Mouse (Mus musculus) forelimb bud, embryonic 11.5 days (tissue): ENCODE measurements around the gene Tmem150b.
A peak's percentile ranks its signal among the peaks of the same experiment; 100 is the strongest.

Source experiments
- DNase-seq: peaks from one replicate; pipeline ENCODE4 v3.0.0-alpha.2; 2012; ENCODE audit warnings: low read depth, low spot score

Gene Tmem150b

DNA sequence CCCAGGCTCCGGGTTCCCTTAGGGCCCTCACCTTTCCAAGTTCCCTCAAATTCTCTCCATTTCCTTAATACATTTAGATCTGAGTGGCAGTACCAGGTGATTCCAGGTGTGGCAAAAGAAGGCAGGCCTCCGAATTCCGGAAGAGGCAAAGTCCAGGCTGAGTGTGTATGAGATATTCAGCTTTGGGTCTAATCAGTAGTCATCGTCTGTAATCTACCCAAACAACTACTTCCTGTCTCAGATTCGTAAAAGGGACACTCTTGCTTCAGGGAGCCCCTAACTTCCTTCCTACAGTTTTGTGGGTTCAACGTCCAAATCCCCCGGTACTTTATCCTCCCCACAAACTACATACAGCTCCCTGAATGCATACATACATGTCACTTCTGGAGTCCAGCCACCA lies at the start of gene Tmem150b:
Gene Tmem150b, minus strand, starts transcription at position 81 of the 400 bp plus-strand sequence.
- no peak for DNase-seq

DNA sequence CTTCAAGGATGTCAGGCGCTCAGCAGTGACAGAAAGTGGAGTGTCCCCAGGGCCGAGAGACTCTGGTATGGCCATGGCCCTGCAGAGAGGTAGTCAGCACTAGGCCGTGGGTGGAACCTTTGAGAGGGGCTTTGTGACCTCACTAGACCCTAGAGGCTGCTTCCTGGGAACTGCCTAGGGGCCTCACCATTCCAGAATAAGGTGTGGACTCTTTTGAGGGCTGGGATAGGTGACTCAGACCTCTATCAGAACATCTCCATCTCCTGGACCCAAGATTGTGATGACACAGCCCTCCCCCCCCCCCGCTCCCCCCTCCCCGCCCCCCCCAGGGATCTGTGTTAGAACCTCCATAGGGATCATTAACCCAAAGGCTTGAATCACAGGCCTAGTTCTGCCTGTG lies 46.2 kb upstream of the Tmem150b start, which contains the start of gene Fam71e2:
Gene Fam71e2, minus strand, starts transcription at position 101 of the 400 bp plus-strand sequence.
- DNase-seq, result no peak

DNA sequence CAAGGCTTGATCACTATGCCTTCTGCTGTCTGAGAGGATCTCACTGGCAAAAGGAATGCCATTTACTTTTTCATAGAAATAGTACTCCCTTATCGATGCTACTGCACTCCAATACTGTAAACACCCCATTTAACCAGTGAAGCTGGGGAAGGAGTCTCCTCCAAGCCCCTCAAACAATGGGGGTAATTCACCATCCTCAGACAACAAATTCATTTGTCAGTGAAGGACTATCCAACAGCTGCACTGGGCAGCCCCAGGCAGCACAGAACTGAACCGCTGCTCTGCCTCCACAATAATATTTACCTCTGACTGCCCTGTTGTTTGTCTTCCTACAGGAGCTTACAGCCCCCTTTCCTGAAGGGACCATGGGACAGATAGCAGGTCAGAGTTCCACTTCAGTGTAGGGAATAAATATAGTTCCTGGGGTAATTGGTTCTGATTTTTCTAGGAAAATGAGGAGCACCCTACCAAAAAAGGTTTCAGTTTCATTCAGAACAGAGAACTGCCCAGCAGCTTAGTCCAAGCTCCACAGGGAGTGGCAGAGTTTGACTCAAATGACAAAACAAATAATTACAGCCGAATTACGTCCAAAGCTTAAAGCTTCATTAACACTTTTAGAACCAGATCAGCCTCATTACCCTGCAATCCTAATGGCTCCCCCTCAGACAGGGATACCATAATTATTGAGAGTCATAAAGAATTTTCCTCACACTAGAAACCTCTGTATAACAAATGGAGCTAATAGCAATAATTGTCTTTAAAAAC lies 40.1 kb upstream of the Tmem150b start:
- no peak for DNase-seq

DNA sequence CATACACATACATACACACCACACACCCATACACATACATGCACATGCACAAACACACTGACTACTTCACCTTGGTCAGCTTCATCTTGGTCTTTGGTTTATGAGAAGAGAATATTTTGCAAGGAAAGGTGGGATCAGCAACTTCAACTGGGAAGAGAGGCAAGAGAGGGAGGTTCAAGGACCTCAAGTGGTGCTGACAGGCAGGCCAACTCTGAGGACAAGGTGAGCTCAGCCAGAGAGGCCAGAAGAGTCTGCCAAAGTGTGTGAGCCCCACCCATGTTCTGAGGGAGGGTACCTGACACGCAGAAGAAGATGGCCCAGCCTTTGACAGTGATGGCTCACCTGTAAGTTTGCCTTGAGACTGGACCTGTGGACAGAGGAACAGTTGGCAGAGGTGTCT lies 34.6 kb upstream of the Tmem150b start:
- no peak for DNase-seq

DNA sequence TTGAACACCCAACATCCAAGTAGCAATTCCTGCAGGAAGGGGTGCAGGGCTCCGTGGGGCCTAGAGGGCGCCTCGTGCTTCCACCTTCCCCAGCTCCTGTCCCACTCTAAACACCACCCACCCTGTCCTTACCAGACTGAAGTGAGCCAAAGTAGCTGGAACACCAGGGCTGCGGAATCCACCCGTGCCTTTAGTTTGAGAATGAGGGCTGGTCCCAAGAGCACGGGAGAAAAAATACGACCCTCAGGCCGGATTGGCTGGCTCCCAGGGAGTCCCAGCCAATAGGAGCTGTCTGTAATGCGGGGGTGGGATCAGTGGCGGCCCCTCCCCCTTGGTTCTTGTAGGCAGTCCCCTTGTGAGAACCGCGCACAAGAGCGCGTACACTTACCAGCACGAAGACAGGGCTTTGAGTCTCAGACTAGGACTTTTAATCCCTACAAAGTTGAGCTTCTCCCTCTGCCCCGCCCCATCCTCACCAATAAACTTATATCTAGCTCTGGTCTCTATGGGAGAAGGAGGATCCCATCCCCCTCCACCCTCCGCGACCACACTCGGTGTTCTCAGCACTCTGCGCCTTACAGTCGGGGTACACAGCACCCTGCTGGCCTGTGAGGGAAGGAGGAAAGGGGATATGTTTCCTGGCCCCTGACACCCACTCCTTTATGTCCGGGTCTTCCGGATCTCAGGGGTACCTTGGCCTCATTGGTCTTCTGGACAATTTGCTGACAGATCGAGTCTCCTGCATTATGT lies 27.9 kb upstream of the Tmem150b start, which contains the start of gene Cox6b2:
Gene Cox6b2, minus strand, starts transcription at position 274 of the 750 bp plus-strand sequence.
- peak; percentile 87 for DNase-seq

DNA sequence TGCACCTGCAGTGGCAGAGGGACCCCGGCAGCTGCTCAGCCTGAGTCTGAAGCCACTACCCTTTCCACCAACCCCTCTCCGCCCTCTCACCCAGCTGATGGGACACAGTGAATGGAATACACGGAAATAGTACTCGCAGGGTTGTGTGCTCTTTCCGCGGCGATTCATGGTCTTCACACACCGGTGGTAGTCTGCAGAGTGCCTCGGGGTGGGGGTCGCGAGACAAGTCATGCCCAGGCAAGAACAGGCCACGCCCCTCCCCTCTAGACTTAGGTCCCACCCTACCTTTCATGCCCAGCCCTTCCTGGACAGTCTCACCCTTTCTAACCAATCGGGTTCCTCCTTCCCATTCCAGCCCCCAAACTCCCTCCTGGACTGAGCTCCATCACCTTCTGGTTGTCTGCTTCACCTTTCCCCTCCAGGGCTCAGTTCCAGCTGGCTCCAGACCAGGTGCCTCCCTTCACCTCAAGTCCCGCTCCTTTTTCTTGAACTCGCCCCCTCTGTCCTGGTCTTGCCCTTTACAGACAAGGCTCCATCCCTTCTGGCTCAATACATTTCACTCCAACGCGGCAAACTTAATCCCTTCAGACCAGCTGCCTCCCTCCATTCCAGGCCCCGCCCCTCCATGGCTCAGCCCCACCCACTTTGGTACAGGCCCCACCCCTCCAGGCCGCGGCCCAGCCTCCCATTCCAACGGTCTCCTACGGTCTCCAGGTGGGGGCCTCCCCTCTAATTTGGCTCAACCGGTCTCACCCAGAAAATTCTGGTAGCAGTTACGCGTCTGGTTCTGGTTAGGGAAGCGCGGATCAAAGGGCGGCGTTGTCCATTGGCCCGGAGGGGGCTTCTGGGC lies 27.1 kb upstream of the Tmem150b start:
- DNase-seq, result peak; percentile 61

DNA sequence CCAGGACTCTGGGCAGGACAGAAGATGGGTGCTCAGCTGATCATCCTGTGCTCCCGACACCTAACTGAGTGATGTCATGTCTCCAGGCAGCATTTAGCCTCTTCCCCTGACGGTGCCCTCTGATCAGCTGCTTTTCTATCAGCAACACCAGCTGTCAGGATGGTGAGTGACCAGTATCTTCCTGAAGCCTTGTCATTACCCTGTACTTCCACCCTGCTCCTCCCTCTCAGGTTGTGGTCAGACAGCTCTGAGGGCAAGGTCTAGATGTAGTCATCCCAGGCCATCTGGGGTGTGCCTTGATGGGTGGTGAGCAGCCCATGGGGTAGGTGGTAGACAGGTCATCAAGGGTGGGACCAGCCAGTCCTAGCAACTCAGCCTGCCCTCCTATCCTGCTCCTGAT lies 24.1 kb upstream of the Tmem150b start:
- no peak for DNase-seq

DNA sequence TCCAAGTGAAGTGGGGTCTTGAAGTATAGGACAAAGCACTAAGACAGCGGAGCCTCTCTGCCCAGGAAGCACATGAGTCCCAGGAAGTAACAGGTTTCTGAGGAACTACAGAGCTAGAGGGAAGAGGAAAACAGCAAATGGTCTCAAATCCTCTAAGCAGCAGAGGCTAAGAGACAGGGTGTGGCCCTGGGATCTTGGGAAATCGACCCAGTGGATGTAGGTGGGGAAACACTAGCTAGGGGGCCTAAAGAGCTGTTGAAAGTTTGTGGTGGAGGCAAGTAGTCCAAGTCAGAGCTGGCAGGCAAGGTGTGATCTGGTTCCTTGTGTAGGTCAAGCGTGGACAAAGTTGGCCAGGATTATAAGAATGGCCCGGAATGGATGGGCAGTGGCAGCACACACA lies 23.3 kb upstream of the Tmem150b start:
- DNase-seq, result no peak

DNA sequence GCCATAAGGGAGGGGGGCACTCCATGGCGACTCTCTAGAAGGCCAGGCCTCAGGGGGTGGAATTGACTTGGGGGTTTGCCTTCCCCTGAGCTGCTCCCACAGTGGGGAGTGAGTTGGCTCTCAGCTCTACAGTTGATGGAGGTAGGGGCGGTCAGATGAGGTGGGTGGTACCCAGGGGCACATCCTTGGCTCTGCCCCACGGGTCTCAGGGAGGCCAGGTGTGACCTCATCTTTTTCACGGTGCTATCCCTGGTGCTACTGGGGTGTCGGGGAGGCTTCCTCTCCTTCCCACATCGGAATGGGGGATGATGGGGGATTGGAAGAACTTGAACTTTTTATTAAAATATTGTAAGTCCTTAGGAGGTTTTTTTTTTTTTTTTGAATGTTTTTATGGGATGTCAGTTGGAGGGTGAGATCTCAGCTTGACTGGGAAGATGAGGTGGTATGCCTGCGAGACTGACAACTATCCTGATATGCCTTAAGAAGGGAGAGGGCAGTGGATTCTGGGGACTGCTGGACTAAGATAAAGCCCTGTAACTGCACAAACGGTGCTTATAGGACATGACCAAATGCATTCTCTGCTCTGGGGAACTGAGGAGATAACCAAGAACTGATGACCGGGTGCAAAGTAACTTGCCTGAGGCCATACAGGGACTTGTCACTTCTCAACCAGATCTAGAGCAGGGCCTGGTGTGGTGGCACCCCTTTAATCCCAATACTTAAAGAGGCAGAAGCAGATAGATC lies 22.3 kb upstream of the Tmem150b start:
- DNase-seq, result no peak

DNA sequence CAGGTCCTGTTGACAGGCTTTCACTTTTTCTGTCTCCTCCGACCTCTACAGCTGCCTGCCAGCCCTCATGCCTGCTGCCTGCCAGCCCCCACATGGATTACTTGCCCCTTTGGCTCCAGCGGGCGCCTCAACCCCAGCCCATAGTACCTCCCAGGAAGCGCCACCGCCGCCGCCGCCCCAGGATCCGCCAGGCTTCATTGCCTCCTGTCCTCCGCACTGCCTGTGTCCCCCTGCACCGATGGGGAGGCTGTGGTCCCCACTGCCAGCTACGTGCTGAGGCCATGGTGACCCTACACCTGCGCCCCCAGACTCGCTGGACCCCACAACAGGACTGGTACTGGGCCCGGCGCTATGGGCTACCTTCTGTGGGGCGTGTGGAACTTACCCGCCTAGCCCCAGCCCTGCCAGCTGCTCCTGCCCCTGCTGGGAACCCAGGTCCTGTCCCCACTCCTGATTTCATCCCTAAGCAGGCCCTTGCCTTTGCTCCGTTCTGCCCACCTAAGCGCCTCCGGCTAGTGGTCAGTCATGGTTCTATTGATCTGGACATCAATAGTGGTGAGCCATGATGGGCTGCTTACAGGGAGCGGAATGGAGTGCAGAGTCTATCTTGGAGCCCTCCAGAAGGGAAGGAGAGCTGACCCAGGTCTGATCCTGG lies 21.4 kb upstream of the Tmem150b start:
- DNase-seq, result no peak

DNA sequence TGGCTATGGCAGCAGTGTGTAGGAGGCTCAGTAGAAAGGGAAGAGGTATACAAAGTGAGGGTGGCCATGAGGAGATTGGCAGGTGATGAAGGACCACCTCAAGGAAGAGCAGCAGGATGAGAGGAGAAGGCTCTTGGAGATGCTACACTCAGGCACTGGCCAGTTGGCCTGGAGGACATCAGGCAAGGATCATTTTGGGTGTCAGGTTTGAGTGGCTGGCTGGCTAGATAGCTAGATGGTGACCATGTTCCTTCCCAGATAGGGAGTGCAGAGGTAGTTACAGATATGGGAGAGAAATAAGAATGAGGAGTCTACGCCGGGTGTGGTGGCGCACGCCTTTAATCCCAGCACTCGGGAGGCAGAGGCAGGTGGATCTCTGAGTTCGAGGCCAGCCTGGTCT lies 19.8 kb upstream of the Tmem150b start:
- no peak for DNase-seq

DNA sequence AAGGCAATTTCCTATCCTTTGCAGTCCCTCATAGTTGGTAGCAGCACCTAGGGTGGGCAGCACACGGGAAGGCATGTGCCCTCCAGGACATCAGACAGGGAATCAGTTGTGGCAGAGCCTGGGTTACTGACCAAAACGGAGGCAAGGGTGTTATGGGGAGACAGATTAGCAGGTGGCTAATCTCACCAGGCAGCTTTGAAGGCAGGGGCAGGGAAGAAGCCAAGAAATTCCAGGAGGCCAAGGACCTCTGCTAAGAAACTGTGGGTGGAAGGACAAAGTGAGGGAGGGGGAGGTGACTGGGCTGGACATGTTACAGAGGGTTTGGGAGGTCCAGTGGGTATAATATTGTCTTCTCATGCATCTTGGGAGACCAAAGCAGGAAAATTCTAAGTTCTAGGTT lies 18.3 kb upstream of the Tmem150b start:
- DNase-seq, result no peak

DNA sequence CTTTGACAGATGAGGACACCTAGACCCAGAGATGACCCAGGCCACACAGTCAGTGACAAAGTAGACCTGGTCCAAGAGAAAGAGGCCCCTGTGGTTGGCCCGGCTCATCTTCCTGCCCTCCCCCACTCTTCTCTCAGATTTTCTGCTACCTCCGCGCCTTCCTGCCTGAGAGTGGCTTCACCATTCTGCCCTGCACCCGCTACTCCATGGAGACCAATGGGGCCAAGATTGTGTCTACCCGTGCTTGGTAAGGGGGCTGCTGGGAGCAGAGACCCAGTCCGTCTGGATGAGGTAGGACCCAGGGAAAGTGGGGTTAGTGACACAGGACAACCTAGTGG lies 17.4 kb upstream of the Tmem150b start:
- no peak for DNase-seq

DNA sequence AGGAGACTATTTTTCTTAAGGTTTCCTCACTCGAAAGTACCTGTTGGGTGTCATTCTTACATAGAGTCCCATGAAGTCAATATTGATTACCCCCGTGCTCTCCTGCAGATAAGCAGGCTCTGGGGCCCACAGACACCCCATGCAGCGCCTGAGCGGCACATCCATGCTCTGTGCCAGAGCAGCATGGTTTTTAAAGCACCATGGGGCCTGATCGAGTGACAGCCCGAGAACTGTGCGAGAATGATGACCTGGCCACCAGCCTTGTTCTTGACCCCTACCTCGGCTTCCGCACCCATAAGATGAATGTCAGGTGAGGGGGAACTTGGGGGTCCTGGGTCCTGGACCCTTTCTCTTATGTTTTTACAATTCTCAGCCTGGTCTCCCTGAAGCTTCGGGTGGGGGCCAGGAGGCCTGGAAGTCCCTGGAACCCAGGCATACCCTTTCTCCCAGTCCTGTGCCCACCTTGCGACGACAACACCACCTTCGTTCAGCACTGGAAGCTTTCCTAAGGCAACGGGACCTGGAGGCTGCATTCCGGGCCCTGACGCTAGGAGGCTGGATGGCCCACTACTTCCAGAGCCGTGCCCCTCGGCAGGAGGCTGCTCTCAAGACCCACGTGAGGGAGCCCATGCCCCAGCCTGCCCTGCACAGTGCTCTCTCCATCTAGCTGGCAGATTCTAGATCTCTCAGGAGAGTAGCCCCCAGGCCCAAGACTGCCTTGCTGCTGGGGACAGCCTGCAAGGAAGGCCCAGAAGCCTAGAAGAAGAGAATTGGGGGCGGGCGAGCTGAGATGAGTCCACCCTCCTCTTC lies 16.8 kb upstream of the Tmem150b start:
- DNase-seq, result no peak

DNA sequence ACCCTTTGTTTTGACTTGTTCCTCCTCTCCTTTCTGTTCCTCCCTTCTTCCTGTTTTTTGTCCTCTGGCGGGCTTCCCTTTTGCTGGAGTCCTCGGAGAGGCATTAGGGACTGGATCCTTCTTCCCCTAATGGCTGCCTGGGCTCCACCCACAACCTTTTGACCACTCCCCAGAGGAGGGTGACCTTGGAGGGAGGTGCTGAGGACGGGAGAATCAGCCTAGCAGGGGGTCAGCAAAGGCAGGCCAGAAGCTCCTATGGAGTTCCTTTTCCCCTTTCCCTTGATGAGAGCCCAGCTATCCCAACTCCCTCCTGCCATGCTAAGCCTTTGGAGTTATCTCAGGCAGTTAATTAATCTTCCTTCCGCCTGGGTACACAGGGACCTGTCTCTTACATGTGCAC lies 16.1 kb upstream of the Tmem150b start:
- no peak for DNase-seq

DNA sequence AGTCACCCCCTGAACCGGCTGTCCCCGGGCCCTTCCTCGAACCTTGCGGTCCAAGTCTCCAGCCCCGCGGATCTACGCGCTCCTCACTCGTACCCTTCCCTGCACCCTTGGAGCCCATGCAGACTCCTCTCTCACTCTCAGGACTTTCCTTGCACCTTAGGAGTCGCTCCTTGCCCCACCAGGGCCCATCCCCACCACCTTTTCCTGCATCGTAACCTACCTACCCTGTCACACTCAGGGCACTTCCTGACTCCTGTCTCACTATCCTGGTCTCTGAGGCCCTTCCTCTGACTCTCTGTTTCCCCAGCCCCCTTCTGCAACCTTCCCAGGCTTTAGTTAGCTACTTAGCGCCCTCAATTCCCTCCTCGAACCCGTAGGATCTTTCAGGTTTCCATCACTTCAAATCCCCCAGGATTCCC lies 15.3 kb upstream of the Tmem150b start:
- DNase-seq, result no peak

DNA sequence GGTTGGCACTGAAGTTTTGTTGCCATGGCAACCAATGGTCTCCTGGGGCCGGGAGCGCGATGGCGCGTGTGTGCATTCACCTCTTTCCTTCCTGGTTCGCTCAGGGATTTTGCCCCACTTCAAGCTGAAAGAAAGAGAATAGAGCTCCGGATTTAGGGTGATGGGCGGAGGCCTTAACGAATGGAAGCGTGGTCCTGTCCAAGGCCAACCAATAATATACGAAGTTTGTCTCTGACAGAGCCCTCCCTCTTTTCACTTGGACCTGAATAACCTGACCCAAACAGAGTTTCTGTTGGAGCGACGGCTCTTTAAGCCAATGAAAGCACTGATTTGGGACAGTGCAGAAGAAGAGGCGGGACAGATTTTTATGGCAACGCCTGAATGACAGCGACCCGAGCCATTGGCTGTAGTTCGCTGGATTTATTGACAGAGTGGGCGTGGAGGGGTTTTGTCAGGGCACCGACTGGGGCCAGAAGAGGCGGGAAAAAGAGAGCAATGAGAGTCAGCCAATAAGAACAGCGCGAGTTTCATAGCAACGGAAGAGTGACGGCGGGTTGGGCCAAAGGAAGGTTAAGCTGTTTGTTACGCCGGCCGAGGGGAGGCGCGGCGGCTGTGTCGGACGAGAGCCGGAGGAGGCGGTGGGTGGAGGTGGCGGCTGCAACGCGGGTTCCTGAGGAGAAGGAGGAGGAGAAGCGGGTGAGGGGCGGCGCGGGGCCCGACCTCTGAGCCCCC lies 14.7 kb upstream of the Tmem150b start, which contains the start of gene Kmt5c:
Gene Kmt5c, plus strand, starts transcription at position 572 of the 732 bp plus-strand sequence.
- peak; percentile 100 for DNase-seq

DNA sequence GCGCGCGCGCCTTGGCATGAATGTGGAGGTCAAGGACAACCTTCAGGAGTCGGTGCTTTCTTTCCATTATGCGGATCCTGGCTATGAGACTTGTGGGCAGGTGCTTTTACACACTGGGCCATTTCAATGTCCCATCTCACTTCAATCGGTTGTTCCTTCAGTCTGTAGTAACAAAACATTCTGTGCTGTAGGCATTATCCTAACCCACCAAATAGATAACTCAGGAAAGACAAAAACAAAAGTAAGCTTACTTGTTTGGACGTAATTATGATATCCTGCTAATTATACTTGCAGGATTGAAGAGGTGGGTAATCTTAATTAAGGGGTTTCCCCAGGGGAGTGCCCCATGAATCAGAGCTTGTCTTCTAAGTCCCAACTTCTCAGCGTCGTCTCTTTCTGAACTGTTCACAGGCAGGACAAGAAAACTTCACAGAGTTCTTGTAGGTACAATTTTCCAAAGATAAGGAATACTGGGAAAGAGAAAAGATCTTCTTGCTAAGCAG lies 14.0 kb upstream of the Tmem150b start:
- DNase-seq, result no peak

DNA sequence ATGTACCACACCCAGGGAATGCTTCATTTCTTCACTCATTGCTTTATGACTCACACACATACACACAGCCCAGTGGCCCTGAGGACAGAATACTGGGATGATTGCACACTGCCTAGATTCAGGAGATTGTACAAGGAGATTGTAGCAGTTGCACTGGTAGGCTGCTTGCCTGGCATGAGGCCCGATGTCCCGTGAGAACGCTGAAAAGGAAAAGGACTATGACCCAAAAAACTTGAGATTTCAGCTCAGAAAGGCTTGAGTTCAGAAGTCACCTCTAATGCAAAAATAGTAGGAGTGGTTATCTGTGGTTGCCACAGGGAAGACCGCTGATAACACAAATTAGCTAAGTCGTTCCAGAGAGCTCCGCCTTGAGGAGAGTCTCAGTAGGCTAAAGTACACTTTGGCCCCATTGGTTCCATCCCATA lies 7.9 kb upstream of the Tmem150b start:
- no peak for DNase-seq
